Mouse (Mus musculus) liver, embryonic 15.5 days (tissue): ENCODE data around the gene Aifm3. TPM values are rescaled to one million over a fixed set of nuclear protein-coding genes. Genes with fewer than 3 reads are reported as not detected.

ENCODE experiments used
- ATAC-seq: fragments of 200-750 bp; cut with Nextera tagmentation; 2 replicates; pipeline ENCODE4 v1.8.0; 2017; ENCODE audit warnings: moderate number of reproducible peaks, mild to moderate bottlenecking, moderate library complexity; ENCODE audit not compliant: insufficient read depth
- H3K27ac ChIP-seq: fragments of 300-500 bp; sonication (generic); replicated peaks from 2 replicates; pipeline ENCODE4 v1.5.1; 2015; ENCODE audit warnings: mild to moderate bottlenecking, inconsistent platforms
- H3K27me3 ChIP-seq: fragments of 300-500 bp; sonication (generic); 2 replicates; pipeline ENCODE4 v1.6.1; 2015; ENCODE audit warnings: mild to moderate bottlenecking, inconsistent platforms
- H3K36me3 ChIP-seq: fragments of 300-500 bp; sonication (generic); replicated peaks from 2 replicates; pipeline ENCODE4 v1.6.1; 2015; ENCODE audit warnings: moderate library complexity, mild to moderate bottlenecking, inconsistent platforms
- H3K4me1 ChIP-seq: fragments of 300-500 bp; sonication (generic); replicated peaks from 2 replicates; pipeline ENCODE4 v1.6.1; 2015; ENCODE audit warnings: inconsistent platforms
- H3K4me2 ChIP-seq: fragments of 300-500 bp; sonication (generic); 2 replicates; pipeline ENCODE4 v1.6.1; 2015; ENCODE audit warnings: moderate library complexity, mild to moderate bottlenecking, inconsistent platforms
- H3K4me3 ChIP-seq: fragments of 300-500 bp; sonication (generic); replicated peaks from 2 replicates; pipeline ENCODE4 v1.5.1; 2015; ENCODE audit warnings: mild to moderate bottlenecking, inconsistent platforms
- H3K9ac ChIP-seq: fragments of 300-500 bp; sonication (generic); 2 replicates; pipeline ENCODE4 v1.6.1; 2015; ENCODE audit warnings: moderate library complexity, mild to moderate bottlenecking, inconsistent platforms
- H3K9me3 ChIP-seq: fragments of 300-500 bp; sonication (generic); replicated peaks from 2 replicates; pipeline ENCODE4 v1.6.1; 2016; ENCODE audit warnings: inconsistent platforms
- WGBS: fragments of 180-500 bp; shearing (Covaris S2); methylation state at CpG from one replicate; pipeline ENCODE4 v1.1.7; 2015; ENCODE audit warnings: mixed read lengths; ENCODE audit not compliant: insufficient replicate concordance; 5-methylcytosine and 5-hydroxymethylcytosine counted together
- polyA plus RNA-seq: library from polyadenylated mRNA; unstranded; fragments of >200 nt; fragmentation: Nextera tagmentation; extraction: Ambion mirVana; gene quantifications from 2 replicates; pipeline ENCODE4 v1.2.1, GENCODE M21; 2015

Gene Aifm3
- polyA plus RNA-seq, 1 experiment from 2014 or later, result 2.3 TPM

DNA sequence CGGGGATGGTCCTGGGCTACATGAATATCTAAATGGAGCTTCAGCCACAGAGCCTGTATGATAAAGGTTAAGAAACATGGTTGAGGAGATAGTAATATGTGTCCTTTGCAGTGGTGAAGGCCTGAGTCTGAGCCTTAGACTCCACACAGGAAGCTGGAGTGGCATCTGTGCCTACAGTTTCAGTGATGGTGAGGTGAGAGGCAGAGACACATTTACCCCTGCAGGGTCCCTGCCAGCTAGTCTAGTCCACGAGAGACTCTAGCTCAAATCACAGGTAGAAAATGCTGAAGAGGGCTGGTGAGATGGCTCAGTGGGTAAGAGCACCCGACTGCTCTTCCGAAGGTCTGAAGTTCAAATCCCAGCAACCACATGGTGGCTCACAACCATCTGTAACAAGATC lies 14.1 kb upstream of the Aifm3 start:
- WGBS, result 82% methylated on average over 4 of the region's 4 CpGs

GRCm38 (mm10) chr16:17478331-17478943 lies 11.0 kb upstream of the Aifm3 start:
- H3K4me1 ChIP-seq, result peaks cover 36% of the 10 kb centered on the region
- H3K27me3 ChIP-seq, result no peaks in the 10 kb centered on the region
- H3K9me3 ChIP-seq, result no peaks in the 10 kb centered on the region
- no peak overlapping the region for H3K9ac ChIP-seq
- no peak overlapping the region for H3K4me2 ChIP-seq
- 50% methylated on average over 4 of the region's 4 CpGs for WGBS
- peaks cover 37% of the 10 kb centered on the region for H3K36me3 ChIP-seq
- H3K27ac ChIP-seq, result no peak overlapping the region
- no peak overlapping the region for H3K4me3 ChIP-seq
- ATAC-seq, result 0 out of 2 replicates have a peak, but pooled peaks have one; percentile 28

More for the DNA sequence above, 14.1 kb upstream of the Aifm3 start:
- Histone ChIP-seq H3K36me3 (peaks cover 48% of the 10 kb centered on the region), H3K4me3 (no peak overlapping the region), H3K4me1 (peaks cover 22% of the 10 kb centered on the region), H3K27me3 (no peaks in the 10 kb centered on the region), H3K27ac (no peak overlapping the region), H3K9me3 (no peaks in the 10 kb centered on the region), H3K4me2 (no peak overlapping the region), H3K9ac (no peak overlapping the region)
- ATAC-seq, result no peak

GRCm38 (mm10) chr16:17481465-17481864 lies 7.9 kb upstream of the Aifm3 start:
- Histone ChIP-seq H3K4me1 (peaks cover 36% of the 10 kb centered on the region), H3K9me3 (no peaks in the 10 kb centered on the region), H3K4me2 (no peak overlapping the region), H3K36me3 (peaks cover 57% of the 10 kb centered on the region), H3K9ac (no peak overlapping the region), H3K27ac (no peak overlapping the region), H3K4me3 (no peak overlapping the region), H3K27me3 (no peaks in the 10 kb centered on the region)
- 13% methylated on average over 2 of the region's 2 CpGs for WGBS
- peak; percentile 45; the same call in 1 of the 2 replicates for ATAC-seq

GRCm38 (mm10) chr16:17486505-17486904 lies 2.9 kb upstream of the Aifm3 start:
- H3K36me3 ChIP-seq, result peaks cover 58% of the 10 kb centered on the region
- WGBS, result 58% methylated on average over 3 of the region's 3 CpGs

DNA sequence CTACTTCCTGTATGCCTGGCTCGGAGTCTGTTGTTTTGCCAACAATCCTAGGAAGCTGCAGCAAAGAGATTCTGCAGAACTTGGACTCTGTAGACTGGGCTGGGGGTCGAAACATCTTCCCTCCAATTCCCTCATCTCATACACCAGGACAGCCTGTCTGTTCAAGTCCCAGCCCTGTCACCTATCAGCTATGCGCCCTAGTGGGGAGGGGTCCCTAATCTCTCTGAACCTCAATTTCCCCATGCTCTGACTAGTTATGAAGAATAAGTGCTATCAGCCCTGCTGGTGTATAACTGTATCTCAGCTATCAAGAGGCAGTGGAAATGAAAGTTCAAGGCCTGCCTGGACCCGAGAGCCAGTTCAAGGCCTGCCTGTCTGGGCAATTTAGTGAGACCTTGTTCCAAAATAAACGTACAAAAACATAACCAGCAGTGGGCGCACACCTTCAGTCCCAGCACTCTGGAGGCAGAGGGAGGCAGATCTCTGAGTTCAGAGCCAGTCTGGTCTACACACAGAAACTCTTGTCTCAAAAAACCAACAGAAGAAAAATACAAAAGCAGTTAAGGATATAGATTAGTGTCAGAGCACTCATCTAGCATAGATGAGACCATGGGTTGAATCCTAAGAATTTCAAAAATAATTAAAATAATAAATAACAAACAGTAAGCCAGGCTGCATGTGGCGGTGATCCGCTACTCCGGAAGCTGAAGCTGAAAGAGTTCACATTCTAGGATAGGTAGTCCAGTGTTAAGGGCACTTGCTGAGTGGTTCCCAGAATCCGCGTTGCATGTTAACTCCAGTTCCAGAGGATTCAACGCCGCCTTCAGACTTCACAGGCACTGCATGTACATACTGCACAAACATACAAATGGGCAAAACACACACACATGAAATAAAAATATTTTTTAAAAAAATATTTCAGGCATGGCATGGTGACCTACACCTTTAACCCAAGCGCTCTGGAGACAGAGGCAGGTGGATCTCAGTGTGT lies 638 bp upstream of the Aifm3 start:
- H3K27me3 ChIP-seq, result peaks cover 32% of the 10 kb centered on the region
- H3K27ac ChIP-seq, result 0 out of 2 replicates have a peak overlapping the region, but pooled peaks have one; percentile 3
- H3K4me3 ChIP-seq, result peak overlapping the region; percentile 56
- peak overlapping the region; percentile 47; the same call in 1 of the 2 replicates for H3K9ac ChIP-seq
- peak overlapping the region; percentile 89 for H3K4me2 ChIP-seq
- WGBS, result 44% methylated on average over 14 of the region's 14 CpGs
- peaks cover 20% of the 10 kb centered on the region for H3K4me1 ChIP-seq
- H3K36me3 ChIP-seq, result peaks cover 40% of the 10 kb centered on the region
- no peaks in the 10 kb centered on the region for H3K9me3 ChIP-seq
- ATAC-seq, result no peak

More at GRCm38 (mm10) chr16:17486505-17486904, 2.9 kb upstream of the Aifm3 start:
- no peaks in the 10 kb centered on the region for H3K9me3 ChIP-seq
- peaks cover 26% of the 10 kb centered on the region for H3K4me1 ChIP-seq
- peaks cover 22% of the 10 kb centered on the region for H3K27me3 ChIP-seq
- no peak overlapping the region for H3K9ac ChIP-seq
- no peak overlapping the region for H3K4me2 ChIP-seq
- peak; percentile 21; the same call in 1 of the 2 replicates for ATAC-seq
- H3K27ac ChIP-seq, result no peak overlapping the region
- no peak overlapping the region for H3K4me3 ChIP-seq

- Histone ChIP-seq H3K4me2 (no peak overlapping the region), H3K27ac (no peak overlapping the region), H3K9me3 (no peaks in the 10 kb centered on the region), H3K27me3 (peaks cover 32% of the 10 kb centered on the region), H3K9ac (no peak overlapping the region), H3K36me3 (peaks cover 16% of the 10 kb centered on the region), H3K4me1 (peaks cover 20% of the 10 kb centered on the region), H3K4me3 (no peak overlapping the region)
- WGBS, result 76% methylated on average over 5 of the region's 5 CpGs
- no peak for ATAC-seq
These were observed 1.7 kb downstream of the Aifm3 start for GRCm38 (mm10) chr16:17491154-17491553.

DNA sequence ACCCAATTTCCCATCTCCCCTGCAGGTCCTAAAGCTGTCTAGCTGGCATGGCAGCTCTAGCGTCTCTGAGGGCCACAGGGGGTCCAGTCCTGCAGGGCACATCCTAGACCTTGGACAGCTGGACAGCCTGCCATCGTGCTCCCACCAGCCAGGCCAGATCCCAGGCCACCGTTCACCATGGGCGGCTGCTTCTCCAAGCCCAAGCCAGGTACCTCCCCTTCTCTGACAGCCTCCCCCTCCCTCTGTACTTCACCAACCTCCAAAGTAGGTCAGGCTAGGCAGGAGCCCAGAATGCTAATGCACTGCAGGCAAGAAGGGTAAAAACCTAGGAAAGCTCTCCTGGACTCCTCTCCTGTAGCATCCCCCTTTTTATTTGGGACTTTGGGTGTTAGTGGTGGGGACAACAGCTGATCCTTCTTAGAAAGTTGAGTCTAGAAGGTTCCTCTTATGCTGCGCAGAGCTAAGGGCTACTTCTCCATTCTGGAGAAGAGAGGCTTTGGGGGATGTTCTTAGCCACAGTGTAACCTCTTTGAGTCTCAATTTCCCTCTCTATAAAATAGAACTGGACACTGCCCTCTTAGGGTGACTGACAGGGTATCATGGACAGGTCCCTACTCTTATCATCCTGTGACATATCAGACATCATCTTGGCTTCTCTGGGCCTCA lies 2.6 kb downstream of the Aifm3 start:
- ATAC-seq, result no peak

GRCm38 (mm10) chr16:17496499-17497305 lies 7.3 kb downstream of the Aifm3 start:
- Histone ChIP-seq H3K9ac (no peak overlapping the region), H3K9me3 (no peaks in the 10 kb centered on the region), H3K4me2 (no peak overlapping the region), H3K4me1 (peaks cover 3% of the 10 kb centered on the region; the same call in 1 of the 2 replicates), H3K4me3 (no peak overlapping the region), H3K36me3 (no peaks in the 10 kb centered on the region), H3K27ac (no peak overlapping the region), H3K27me3 (peaks cover 10% of the 10 kb centered on the region; the same call in 1 of the 2 replicates)
- 58% methylated on average over 2 of the region's 2 CpGs for WGBS
- ATAC-seq, result no peak

More for the DNA sequence above, 2.6 kb downstream of the Aifm3 start:
- Histone ChIP-seq H3K4me2 (no peak overlapping the region), H3K4me3 (no peak overlapping the region), H3K4me1 (peaks cover 22% of the 10 kb centered on the region), H3K36me3 (peaks cover 11% of the 10 kb centered on the region), H3K9ac (no peak overlapping the region), H3K9me3 (no peaks in the 10 kb centered on the region), H3K27me3 (peaks cover 32% of the 10 kb centered on the region), H3K27ac (no peak overlapping the region)
- 47% methylated on average over 5 of the region's 5 CpGs for WGBS

DNA sequence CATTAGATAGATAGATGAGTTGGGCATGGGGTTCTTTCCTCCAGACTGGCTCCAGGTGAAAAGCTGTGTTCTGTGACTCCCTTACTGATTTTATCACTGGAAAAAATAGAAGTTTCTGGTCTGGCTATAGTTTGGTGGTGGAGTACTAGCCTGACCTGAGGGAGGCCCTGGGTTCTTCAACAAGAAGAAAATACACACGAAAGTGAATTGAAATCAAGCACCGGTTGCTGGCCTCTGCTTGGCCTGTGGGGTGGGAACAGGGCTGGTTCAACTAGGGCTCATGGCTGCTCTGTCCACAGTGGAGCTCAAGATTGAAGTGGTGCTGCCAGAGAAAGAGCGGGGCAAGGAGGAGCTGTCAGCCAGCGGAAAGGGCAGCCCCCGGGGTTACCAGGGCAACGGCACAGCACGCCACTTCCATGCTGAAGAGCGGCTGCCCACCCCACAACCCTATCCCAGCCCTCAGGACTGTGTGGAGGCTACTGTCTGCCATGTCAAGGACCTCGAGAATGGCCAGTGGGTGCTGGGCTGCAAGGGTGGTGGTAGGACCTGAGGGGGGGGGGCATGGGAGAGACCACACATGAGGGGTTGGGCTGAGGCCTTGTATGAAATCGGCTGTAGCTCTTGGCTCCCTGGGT lies 10.0 kb downstream of the Aifm3 start:
- 51% methylated on average over 10 of the region's 10 CpGs for WGBS
- no peak; the same call in 1 of the 2 replicates for ATAC-seq
- Histone ChIP-seq H3K9me3 (no peaks in the 10 kb centered on the region), H3K4me2 (no peak overlapping the region), H3K9ac (no peak overlapping the region), H3K36me3 (no peaks in the 10 kb centered on the region), H3K27ac (no peak overlapping the region), H3K27me3 (0 out of 2 replicates have a peak, but pooled peaks cover 6% of the 10 kb centered on the region), H3K4me1 (peaks cover 3% of the 10 kb centered on the region; the same call in 1 of the 2 replicates), H3K4me3 (no peak overlapping the region)

DNA sequence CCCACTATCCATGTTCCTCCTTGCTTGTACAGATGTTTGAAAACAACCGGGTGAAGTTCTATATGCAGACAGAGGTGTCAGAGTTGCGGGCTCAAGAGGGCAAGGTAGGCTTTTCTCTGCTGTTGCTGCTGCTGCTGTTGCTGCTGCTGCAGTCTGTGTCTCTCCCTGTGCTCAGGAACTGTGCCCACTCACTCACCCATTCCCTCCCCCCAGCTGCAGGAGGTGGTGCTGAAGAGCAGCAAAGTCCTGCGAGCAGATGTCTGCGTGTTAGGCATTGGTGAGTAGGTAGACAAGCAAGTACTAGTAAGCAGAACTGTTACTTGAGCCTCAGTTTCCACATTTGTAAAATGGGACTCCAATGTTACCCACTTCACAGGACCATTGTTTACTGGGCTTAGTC lies 13.3 kb downstream of the Aifm3 start:
- 56% methylated on average over 4 of the region's 4 CpGs for WGBS
- Histone ChIP-seq H3K9me3 (no peaks in the 10 kb centered on the region), H3K27me3 (peaks cover 17% of the 10 kb centered on the region; the same call in 1 of the 2 replicates), H3K36me3 (no peaks in the 10 kb centered on the region), H3K27ac (no peak overlapping the region), H3K4me3 (no peak overlapping the region), H3K4me2 (no peak overlapping the region), H3K4me1 (no peaks in the 10 kb centered on the region; the same call in 1 of the 2 replicates), H3K9ac (no peak overlapping the region)
- no peak for ATAC-seq
